Mouse (Mus musculus) embryonic fibroblast, embryonic 13.5 days (primary cell): ENCODE data around the gene Pear1. TPM values are rescaled to one million over a fixed set of nuclear protein-coding genes. Genes with fewer than 3 reads are reported as not detected.

Experiments
- H3K27ac ChIP-seq: 2 replicates; pipeline ENCODE4 v1.5.1; 2012; ENCODE audit warnings: low read length, control low read depth, inconsistent platforms; ENCODE audit not compliant: insufficient read depth
- H3K4me1 ChIP-seq: 2 replicates; pipeline ENCODE4 v1.6.1; 2011; ENCODE audit warnings: low read length; ENCODE audit not compliant: control insufficient read depth, insufficient read depth
- H3K4me3 ChIP-seq: 2 replicates; pipeline ENCODE4 v1.5.1; 2011; ENCODE audit warnings: mild to moderate bottlenecking, control low read depth, low read length; ENCODE audit not compliant: insufficient read depth
- CTCF ChIP-seq: IDR thresholded peaks from 2 replicates; pipeline ENCODE4 v1.5.1; 2011; ENCODE audit warnings: mild to moderate bottlenecking, control low read depth, low read length, moderate library complexity, borderline replicate concordance; ENCODE audit not compliant: insufficient read depth
- POLR2A ChIP-seq: IDR thresholded peaks from 2 replicates; pipeline ENCODE4 v1.6.1; 2011; ENCODE audit warnings: low read depth, mild to moderate bottlenecking, control low read depth, low read length, moderate library complexity
- polyA plus RNA-seq: library from polyadenylated mRNA; stranded (reverse); fragments of >200 nt; gene quantifications from 2 replicates; pipeline ENCODE4 v1.2.4, GENCODE M21; 2011; ENCODE audit warnings: low read depth; ENCODE audit not compliant: missing spikeins, insufficient read length

The Pear1 gene
- polyA plus RNA-seq, 1 experiment: 74.0 TPM

DNA sequence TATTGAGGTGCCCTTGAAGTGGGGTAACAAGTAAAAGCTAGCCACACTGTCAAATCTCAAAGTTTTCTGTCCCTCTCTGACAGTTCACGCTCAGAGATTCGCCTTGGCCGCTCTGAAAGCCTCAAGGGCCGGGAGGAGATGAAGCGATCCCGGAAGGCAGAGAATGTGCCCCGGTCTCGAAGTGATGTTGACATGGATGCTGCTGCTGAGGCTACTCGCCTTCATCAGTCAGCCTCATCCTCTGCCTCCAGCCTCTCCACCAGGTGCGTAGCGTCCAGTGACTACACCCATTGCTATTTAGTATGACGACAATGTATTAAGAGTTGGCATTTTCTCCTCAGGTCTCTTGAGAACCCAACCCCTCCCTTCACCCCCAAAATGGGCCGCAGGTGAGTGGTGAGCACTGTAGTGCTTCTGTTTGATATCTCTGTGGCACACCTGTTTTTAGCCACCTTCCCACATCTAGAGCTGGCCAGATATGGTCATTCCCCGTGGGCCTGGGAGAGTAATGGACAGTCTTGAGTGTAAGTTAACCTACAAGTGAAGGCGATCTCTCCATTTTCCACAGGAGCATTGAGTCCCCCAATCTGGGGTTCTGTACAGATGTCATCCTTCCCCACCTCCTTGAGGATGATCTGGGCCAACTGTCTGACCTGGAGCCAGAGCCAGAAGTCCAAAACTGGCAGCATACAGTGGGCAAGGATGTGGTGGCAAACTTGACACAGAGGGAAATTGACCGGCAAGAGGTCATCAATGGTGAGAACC is 98.5 kb downstream of the Pear1 start:
- H3K27ac ChIP-seq: no peak overlapping the region
- H3K4me3 ChIP-seq: no peak overlapping the region
- no peaks in the 10 kb centered on the region for H3K4me1 ChIP-seq
- TF ChIP-seq CTCF (no peak), POLR2A (no peak)

DNA sequence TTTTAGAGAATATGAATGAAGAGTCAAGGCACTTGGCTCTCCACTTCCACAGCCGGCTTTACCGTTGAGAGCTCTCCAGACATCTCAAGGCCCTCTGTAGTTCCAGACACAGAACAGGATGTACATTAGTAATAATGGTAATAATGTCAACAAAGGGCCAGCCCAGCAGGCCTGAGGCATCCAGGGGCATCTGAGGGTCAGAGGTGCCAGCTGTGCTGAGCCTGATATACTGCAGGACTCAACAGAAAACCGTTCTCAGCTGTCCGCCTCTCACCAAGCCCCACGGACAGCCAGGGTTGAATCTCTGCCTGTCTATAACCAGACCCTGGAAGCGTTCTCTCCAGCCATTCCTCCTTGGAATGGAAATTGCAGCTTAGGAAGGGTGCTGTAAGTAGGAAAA is 99.5 kb downstream of the Pear1 start:
- Histone ChIP-seq H3K27ac (no peak overlapping the region), H3K4me1 (no peaks in the 10 kb centered on the region), H3K4me3 (no peak overlapping the region)
- TF ChIP-seq POLR2A: no peak
- TF ChIP-seq CTCF: no peak

DNA sequence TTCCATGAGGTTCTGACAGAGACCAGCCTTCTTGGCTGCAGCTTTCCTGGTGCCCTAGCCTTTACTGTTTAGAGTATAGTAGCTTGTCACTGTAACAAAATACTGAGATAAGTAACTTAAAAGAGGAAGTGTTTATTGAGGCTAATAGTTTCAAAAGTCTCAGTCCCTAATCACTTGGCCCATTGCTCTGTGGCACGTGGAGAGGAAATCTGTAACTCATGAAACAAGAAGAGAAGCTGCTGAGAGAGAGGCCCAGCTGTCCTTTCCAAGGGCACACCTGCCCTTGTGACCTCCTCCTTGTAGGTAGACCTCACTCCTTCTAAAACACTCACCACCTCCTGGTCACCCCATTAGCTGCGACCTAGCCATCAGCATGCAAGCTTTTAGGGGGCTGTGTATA is 105.6 kb downstream of the Pear1 start:
- H3K4me3 ChIP-seq: no peak overlapping the region
- no peaks in the 10 kb centered on the region for H3K4me1 ChIP-seq
- H3K27ac ChIP-seq: no peak overlapping the region
- TF ChIP-seq POLR2A (no peak), CTCF (no peak)

Other genes with a start within 250 kb of the Pear1 start
- 25.8 and 27.0 TPM in 2 replicates for gene Arhgef11, start 206.7 kb downstream of the Pear1 start, polyA plus RNA-seq
- gene Lrrc71, start 75.7 kb downstream of the Pear1 start, polyA plus RNA-seq: 1.1 and 1.2 TPM in 2 replicates
- not detected in 2 replicates for gene Ntrk1, start 29.1 kb downstream of the Pear1 start, polyA plus RNA-seq
- gene Insrr, start 27.4 kb downstream of the Pear1 start, polyA plus RNA-seq: not detected in 2 replicates
- not detected in 2 replicates for gene Sh2d2a, start 22.4 kb upstream of the Pear1 start, polyA plus RNA-seq
- 27.5 and 34.2 TPM in 2 replicates for gene Prcc, start 61.3 kb upstream of the Pear1 start, polyA plus RNA-seq
- 267 and 287 TPM in 2 replicates for gene Hdgf, start 82.0 kb upstream of the Pear1 start, polyA plus RNA-seq
- gene Mrpl24, start 95.2 kb upstream of the Pear1 start, polyA plus RNA-seq: 130 and 167 TPM in 2 replicates
- gene Isg20l2, start 106.0 kb upstream of the Pear1 start, polyA plus RNA-seq: 41.6 and 54.7 TPM in 2 replicates
- gene Rrnad1, start 106.4 kb upstream of the Pear1 start, polyA plus RNA-seq: 11.4 and 12.0 TPM in 2 replicates
- 80.0 and 99.8 TPM in 2 replicates for gene Crabp2, start 124.4 kb upstream of the Pear1 start, polyA plus RNA-seq
- 25.7 and 71.2 TPM in 2 replicates for gene Nes, start 146.8 kb upstream of the Pear1 start, polyA plus RNA-seq
- 0.61 TPM in 1 of 2 replicates, not detected in the other for gene Bcan, start 175.9 kb upstream of the Pear1 start, polyA plus RNA-seq
- not detected in 2 replicates for gene Hapln2, start 203.3 kb upstream of the Pear1 start, polyA plus RNA-seq
- 20.1 and 23.3 TPM in 2 replicates for gene Gpatch4, start 218.8 kb upstream of the Pear1 start, polyA plus RNA-seq
- 90.8 and 97.3 TPM in 2 replicates for gene Naxe, start 234.2 kb upstream of the Pear1 start, polyA plus RNA-seq